Mouse (Mus musculus): ENCODE measurements around the gene Aspdh. TPM values are rescaled to one million over a fixed set of nuclear protein-coding genes. Genes with fewer than 3 reads are reported as not detected.

Aspdh gene
- polyA plus RNA-seq, 1 experiment from 2014 or later, result 1.8 TPM

DNA sequence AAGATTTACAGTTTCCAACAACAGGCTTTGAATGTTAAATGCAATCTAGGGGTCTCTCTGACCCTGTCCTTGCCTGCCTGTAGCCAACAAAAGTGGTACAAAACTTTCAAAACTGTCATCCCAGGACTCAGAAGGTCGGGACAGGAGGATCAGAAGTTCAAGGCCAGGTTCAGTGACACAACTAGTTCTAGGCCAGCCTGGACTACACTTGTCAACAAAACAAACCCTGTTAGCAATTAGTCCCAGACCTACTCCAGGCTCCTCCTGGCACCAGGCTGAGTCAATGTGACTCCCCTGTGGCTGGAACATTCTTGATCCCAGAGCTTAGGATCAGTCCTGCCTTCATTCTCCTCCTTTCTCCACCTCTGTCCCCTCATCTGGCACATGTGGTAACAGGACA lies 33.7 kb downstream of the Aspdh start:
- Histone ChIP-seq H3K36me3 (peaks cover 8% of the 10 kb centered on the region), H3K9me3 (no peaks in the 10 kb centered on the region), H3K4me3 (no peak overlapping the region), H3K27ac (no peak overlapping the region), H3K27me3 (ENCODE audit: insufficient read depth, poor library complexity, severe bottlenecking) (peaks cover 23% of the 10 kb centered on the region), H3K4me1 (peaks cover 12% of the 10 kb centered on the region; the same call in 1 of the 2 replicates)
- 56% methylated on average over 1 of the region's 1 CpGs for WGBS
- no peak for DNase-seq (ENCODE audit: low spot score)

DNA sequence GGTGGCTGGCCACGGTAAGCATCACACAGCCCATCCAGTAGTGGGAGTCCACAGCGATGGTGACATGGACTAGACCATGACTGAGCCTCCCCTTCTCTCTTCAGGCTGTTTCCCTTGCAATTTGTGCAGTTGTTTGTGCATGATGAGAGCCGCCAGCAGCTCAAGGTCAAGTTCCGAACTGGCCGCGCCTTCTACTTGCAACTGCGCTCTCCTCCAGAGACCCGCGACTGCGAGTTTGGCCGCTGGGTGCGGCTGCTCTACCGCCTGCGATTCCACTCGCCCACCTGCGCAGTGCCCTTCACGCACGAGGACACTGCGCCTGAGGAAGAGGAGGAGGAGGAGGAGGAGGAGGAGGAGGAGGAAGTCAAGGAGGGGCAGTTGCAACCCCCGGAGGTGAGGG lies 34.9 kb downstream of the Aspdh start:
- Histone ChIP-seq H3K36me3 (no peaks in the 10 kb centered on the region), H3K27me3 (ENCODE audit: insufficient read depth, poor library complexity, severe bottlenecking) (peaks cover 23% of the 10 kb centered on the region), H3K4me3 (no peak overlapping the region), H3K9me3 (no peaks in the 10 kb centered on the region), H3K27ac (no peak overlapping the region), H3K4me1 (peaks cover 7% of the 10 kb centered on the region; the same call in 1 of the 2 replicates)
- DNase-seq (ENCODE audit: low spot score), result no peak
- WGBS, result 41% methylated on average over 20 of the region's 20 CpGs

DNA sequence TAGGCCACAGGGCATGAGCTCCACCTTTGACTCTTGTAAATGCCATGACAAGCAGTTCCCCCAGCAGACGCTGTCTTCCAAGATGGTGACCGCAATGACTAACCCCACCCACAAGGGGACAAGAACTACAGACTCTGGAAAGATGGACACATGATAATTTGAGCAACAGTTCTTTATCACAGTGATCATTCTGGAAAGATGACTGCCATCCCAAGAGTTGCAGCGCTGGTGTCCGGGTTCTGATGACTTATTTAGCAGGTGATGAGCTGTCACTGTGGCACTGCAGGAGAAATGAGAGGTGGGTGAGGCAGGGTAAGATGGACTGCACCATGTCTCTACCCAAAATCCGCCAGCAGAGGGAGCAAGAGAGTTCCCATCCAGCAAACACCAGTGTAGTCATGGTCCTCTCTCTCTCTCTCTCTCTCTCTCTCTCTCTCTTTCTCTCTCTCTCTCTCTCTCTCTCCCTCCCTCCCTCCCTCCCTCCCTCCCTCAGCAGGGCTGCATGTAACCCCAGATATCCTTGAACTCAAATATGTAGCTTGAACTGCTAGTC lies 36.4 kb downstream of the Aspdh start:
- Histone ChIP-seq H3K9me3 (no peaks in the 10 kb centered on the region), H3K27ac (no peak overlapping the region), H3K27me3 (ENCODE audit: insufficient read depth, poor library complexity, severe bottlenecking) (peaks cover 28% of the 10 kb centered on the region), H3K36me3 (no peaks in the 10 kb centered on the region), H3K4me1 (no peaks in the 10 kb centered on the region), H3K4me3 (no peak overlapping the region)
- no peak for DNase-seq (ENCODE audit: low spot score)
- WGBS, result 39% methylated on average over 5 of the region's 5 CpGs

GRCm38 (mm10) chr7:44507491-44507890 lies 42.3 kb downstream of the Aspdh start:
- Histone ChIP-seq H3K27me3 (ENCODE audit: insufficient read depth, poor library complexity, severe bottlenecking) (peaks cover 48% of the 10 kb centered on the region), H3K4me3 (no peak overlapping the region), H3K9me3 (peaks cover 3% of the 10 kb centered on the region), H3K36me3 (no peaks in the 10 kb centered on the region), H3K4me1 (0 out of 2 replicates have a peak, but pooled peaks cover 5% of the 10 kb centered on the region), H3K27ac (peak overlapping the region; percentile 14; the same call in 1 of the 2 replicates)
- peak; percentile 86 for DNase-seq (ENCODE audit: low spot score)

Small RNAs within 50 kb of the gene (microRNA-seq; reads per million reads assigned to microRNA genes)
- gene Mir7052, result 1.8 reads per million

Other genes starting within 250 kb of the Aspdh start
- gene Klk1b5, start 249.4 kb upstream of the Aspdh start, polyA plus RNA-seq (2016; fragmentation: Nextera tagmentation; extraction: Ambion mirVana), result not detected in 2 replicates
- 0.30 TPM in 1 of 2 replicates, not detected in the other for gene Klk1, start 240.0 kb upstream of the Aspdh start, polyA plus RNA-seq (2016; fragmentation: Nextera tagmentation; extraction: Ambion mirVana)
- gene Gm36864, start 229.2 kb upstream of the Aspdh start, polyA plus RNA-seq (2016; fragmentation: Nextera tagmentation; extraction: Ambion mirVana), result not detected in 2 replicates
- gene 1700028J19Rik, start 218.7 kb upstream of the Aspdh start, polyA plus RNA-seq (2016; fragmentation: Nextera tagmentation; extraction: Ambion mirVana), result 0.87 and 0.88 TPM in 2 replicates
- 121 and 136 TPM in 2 replicates for gene 2410002F23Rik, start 218.7 kb upstream of the Aspdh start, polyA plus RNA-seq (2016; fragmentation: Nextera tagmentation; extraction: Ambion mirVana)
- not detected in 2 replicates for gene Acp4, start 208.0 kb upstream of the Aspdh start, polyA plus RNA-seq (2016; fragmentation: Nextera tagmentation; extraction: Ambion mirVana)
- not detected in 2 replicates for gene Gm15517, start 203.9 kb upstream of the Aspdh start, polyA plus RNA-seq (2016; fragmentation: Nextera tagmentation; extraction: Ambion mirVana)
- 0.60 and 1.2 TPM in 2 replicates for gene Clec11a, start 158.5 kb upstream of the Aspdh start, polyA plus RNA-seq (2016; fragmentation: Nextera tagmentation; extraction: Ambion mirVana)
- gene Shank1, start 155.1 kb upstream of the Aspdh start, polyA plus RNA-seq (2016; fragmentation: Nextera tagmentation; extraction: Ambion mirVana), result 0.47 and 0.84 TPM in 2 replicates
- 0.74 and 0.78 TPM in 2 replicates for gene Syt3, start 81.3 kb upstream of the Aspdh start, polyA plus RNA-seq (2016; fragmentation: Nextera tagmentation; extraction: Ambion mirVana)
- gene 1700008O03Rik, start 79.6 kb upstream of the Aspdh start, polyA plus RNA-seq (2016; fragmentation: Nextera tagmentation; extraction: Ambion mirVana), result 0.49 and 0.83 TPM in 2 replicates
- 1.2 and 1.7 TPM in 2 replicates for gene Lrrc4b, start 36.4 kb upstream of the Aspdh start, polyA plus RNA-seq (2016; fragmentation: Nextera tagmentation; extraction: Ambion mirVana)
- 158 and 196 TPM in 2 replicates for gene Josd2, start 2.6 kb downstream of the Aspdh start, polyA plus RNA-seq (2016; fragmentation: Nextera tagmentation; extraction: Ambion mirVana)
- 92.2 and 95.7 TPM in 2 replicates for gene Emc10, start 31.1 kb downstream of the Aspdh start, polyA plus RNA-seq (2016; fragmentation: Nextera tagmentation; extraction: Ambion mirVana)
- gene Fam71e1, start 31.2 kb downstream of the Aspdh start, polyA plus RNA-seq (2016; fragmentation: Nextera tagmentation; extraction: Ambion mirVana), result 9.3 and 11.1 TPM in 2 replicates
- gene Mybpc2, start 59.3 kb downstream of the Aspdh start, polyA plus RNA-seq (2016; fragmentation: Nextera tagmentation; extraction: Ambion mirVana), result 0.21 TPM in 2 replicates
- 0.12 and 0.15 TPM in 2 replicates for gene Spib, start 66.7 kb downstream of the Aspdh start, polyA plus RNA-seq (2016; fragmentation: Nextera tagmentation; extraction: Ambion mirVana)
- 96.8 and 101 TPM in 2 replicates for gene Pold1, start 83.5 kb downstream of the Aspdh start, polyA plus RNA-seq (2016; fragmentation: Nextera tagmentation; extraction: Ambion mirVana)
- 59.9 and 65.3 TPM in 2 replicates for gene Nr1h2, start 88.6 kb downstream of the Aspdh start, polyA plus RNA-seq (2016; fragmentation: Nextera tagmentation; extraction: Ambion mirVana)
- gene Napsa, start 107.0 kb downstream of the Aspdh start, polyA plus RNA-seq (2016; fragmentation: Nextera tagmentation; extraction: Ambion mirVana), result 0.64 TPM in 1 of 2 replicates, not detected in the other
- 0.02 and 0.24 TPM in 2 replicates for gene Kcnc3, start 125.3 kb downstream of the Aspdh start, polyA plus RNA-seq (2016; fragmentation: Nextera tagmentation; extraction: Ambion mirVana)
- 0.68 and 2.4 TPM in 2 replicates for gene Myh14, start 205.5 kb downstream of the Aspdh start, polyA plus RNA-seq (2016; fragmentation: Nextera tagmentation; extraction: Ambion mirVana)
- gene Izumo2, start 243.4 kb downstream of the Aspdh start, polyA plus RNA-seq (2016; fragmentation: Nextera tagmentation; extraction: Ambion mirVana), result not detected in 2 replicates

Data from heart, embryonic 10.5 days (tissue).